Mouse (Mus musculus): Measurements from ENCODE around the gene Rrp15.
"Not testable (repeated sequence)": the region's sequence is repeated elsewhere in the genome, so short reads cannot be mapped to it uniquely, and the experiment has no call there.

The Rrp15 gene

DNA sequence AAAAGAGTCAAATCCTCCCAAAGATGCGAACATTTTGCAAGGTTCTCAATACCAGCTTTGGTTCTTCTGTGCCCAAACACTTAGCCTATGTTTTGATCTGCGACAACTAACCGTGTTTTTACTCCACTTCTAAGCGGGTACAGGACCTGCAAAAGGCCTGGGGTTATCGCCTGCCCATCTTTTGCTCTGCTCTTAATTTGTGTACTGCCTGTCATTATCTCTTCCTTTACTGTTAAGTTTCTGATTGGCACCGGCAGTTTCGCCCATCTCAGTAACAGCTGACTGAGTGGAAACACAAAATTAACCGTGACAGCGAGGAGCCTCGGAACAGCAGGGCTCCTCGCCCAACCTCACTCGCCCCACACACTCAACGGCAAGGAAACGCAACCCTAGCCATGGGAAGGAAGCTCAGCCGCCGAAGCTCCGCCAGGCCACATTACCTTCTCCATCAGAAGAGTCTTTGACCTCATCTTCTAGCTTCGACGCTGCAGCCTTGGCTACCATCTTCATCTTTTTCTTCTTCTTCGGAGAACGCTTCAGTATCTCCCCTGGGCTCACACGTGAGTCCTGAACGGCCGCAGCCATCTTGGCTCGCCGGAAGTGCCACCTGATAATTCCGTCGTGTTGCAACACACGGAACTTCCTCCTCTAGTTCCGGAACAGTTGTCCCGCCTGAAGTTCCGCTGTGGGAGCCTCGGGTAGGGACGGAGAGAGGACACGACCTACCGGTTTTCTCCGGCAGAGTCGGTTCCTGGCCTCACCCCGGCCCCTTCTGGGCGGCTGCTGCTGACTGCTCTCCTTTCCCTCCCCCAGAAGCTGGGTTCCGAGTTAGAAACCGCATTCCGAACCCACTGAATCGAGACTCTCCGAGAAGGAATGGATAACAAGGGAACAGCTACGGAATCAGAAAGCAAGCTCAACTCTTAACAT is at the start of gene Rrp15:
Rrp15 (minus strand) TSS at position 635 of the 930 bp plus-strand sequence.
- peak; percentile 81 for DNase-seq (ENCODE audit: low spot score)

DNA sequence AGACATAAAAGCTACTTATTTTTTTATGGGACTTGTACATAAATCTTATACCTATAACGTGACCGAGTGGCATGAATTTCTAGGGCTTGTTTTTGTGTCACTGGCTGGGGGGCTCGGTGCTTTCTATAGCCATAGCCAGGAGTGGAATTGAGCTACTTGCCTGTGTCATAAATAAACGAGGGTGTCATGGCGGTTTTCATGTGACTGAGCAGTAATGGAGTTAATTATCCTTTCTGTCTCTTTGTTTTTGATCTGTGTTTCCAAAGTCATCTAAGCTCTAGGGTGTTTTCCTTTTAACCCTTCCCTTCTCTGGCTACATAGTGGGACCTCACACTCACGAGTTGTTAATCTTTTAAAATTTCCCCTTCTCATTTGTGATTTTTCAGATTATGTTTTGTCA is 48.8 kb upstream of the Rrp15 start:
- DNase-seq (ENCODE audit: low spot score) = no peak

DNA sequence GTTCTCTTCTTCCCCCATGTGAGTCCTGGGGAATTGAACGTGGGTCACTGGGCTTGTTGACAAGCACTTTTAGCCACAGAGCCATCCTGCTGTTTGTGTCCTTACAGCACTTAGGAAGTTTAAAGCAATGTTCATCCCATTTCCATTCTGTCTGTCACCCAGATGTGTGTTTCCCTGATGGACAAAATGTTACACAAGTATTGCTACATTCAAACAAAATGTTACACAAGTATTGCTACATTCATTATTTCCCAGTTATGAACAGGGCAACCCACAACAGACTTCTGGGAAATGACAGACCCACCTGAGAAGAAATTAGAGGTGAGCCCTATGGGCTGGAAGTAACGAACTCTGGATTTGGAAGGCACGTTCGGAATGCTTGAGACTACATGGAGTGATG is 36.2 kb upstream of the Rrp15 start:
- no peak for DNase-seq (ENCODE audit: low spot score)

DNA sequence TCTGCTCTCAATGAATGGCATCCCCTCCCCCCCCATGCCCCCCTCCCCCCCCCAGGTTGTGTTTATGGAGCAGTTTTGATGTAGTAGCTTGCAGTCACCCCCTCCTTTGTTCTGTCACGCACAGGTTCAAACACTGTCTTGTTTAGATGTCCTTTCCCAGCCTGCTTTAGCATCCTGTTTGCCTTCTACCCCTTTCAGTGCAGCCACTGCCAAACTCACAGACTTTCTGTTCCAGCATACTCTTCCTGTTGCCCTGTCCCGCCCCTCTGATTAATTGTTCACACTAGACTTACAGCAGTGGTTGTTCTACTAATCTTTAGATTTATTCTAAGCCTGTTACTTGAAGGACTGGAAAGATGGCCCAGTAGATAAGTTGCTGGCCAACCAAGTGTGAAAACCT is 31.7 kb upstream of the Rrp15 start:
- no peak for DNase-seq (ENCODE audit: low spot score)

DNA sequence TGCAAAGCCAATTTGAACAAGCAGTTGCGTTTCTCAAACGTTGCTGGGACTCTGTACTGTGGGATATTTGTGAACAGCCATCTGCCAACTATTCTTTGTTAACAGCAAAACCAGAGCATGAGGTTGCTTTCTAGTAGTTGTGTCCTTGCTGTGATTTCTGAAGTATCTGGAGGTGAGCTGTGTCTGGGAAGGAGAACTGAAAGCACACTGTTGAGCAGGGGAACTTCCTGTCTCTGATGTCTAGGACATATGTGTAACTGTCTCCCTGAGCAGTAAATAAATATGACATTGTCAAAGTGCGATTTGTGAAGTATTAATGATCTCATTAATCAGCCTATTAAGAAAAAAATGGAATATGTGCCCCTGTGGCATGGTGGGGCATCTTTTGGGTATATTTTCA is 24.0 kb upstream of the Rrp15 start:
- DNase-seq (ENCODE audit: low spot score) = no peak

DNA sequence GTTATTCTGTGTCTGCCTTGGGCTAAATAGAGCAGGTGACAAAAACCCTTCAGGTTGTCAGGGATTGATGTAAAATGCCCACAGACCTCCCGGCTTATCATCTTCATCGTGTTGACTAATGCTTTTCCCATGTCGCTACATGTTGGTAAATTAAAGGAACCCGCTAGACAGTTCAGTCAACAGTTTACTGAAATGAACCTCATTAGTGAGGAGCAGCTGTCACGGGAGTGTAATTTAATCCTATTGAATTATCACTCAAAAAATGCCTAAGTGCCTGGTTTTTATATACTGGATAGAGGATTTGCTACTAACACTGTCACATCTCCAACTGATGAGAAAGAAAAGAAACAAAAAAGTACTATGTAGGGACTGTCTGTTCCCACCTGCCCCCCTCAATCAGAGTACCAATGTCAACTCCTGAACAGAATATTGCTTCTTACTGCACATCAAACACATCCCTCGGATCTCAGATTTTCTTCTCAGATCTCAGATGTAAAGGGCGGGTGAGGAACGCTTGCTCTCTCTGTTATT is 23.5 kb upstream of the Rrp15 start:
- DNase-seq (ENCODE audit: low spot score) = no peak

DNA sequence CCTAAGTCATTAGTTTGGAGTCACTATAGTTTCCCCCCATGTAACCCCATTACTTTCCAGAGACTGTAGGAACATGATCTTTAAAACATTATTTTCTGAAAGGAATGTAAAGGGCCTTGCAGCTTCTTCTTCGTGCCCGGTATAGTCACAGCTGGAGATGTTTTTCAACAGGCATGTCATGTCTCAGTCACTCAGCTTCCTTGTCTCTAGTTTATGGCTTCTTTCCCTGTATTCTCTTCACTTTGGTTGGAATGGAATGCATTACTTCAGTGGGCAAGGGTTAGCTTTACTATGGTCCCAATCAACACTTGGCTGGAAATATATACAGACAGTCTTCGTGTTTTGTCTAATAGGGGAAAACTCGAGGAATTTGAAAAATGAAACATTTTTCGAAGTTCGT is 22.8 kb upstream of the Rrp15 start:
- DNase-seq (ENCODE audit: low spot score) = no peak

DNA sequence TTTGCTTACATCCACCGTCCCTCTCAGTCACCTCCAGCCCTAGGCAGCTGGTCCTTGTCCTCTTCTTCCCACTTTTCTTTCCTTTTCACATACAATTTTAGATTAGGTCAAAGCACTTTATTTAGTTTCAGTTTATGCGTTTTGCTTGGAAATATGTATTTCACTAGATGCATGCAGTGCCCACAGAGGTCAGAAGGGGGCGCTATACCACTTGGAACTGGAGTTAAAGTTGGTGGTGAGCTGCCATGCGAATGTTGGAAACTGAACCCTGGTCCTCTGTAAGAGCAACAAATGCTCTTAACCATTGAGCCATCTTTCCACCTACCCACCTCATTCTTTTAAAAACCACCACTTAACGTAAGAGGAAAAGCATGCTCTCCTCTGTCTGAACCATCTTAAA is 21.5 kb upstream of the Rrp15 start:
- DNase-seq (ENCODE audit: low spot score) = no peak

DNA sequence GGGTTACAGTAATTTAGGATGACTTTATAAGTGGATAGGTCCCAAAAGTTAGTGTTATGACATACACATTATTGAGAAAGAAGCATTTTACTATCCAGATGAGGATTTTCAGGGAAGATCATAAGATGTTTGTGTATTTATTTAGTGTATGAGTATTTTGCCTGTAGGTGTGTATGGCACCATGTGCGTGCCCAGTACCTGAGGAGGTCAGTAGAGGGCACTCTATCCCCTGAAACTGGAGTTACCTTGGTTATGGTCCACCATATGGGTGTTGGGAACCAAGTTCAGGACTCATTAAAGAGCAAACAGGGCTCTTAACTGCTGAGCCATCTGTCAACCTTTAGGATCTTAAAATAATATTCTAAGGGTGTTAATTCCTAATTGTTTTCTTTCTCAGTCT is 19.2 kb upstream of the Rrp15 start:
- DNase-seq (ENCODE audit: low spot score) = no peak

DNA sequence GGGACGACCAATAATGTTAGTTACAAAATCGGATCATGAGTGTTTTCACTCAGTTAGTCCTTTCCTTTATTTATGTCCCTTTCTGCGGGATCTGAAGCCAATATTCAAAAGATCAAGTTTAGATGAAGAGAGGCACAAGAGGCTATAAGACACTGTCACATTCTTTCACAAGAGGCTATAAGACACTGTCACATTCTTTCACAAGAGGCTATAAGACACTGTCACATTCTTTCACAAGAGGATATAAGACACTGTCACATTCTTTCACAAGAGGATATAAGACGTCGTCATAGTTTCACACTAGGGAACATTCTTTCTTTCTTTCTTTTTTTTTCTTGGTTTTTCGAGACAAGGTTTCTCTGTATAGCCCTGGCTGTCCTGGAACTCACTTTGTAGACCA is 14.3 kb upstream of the Rrp15 start:
- DNase-seq (ENCODE audit: low spot score) = not testable (repeated sequence)

DNA sequence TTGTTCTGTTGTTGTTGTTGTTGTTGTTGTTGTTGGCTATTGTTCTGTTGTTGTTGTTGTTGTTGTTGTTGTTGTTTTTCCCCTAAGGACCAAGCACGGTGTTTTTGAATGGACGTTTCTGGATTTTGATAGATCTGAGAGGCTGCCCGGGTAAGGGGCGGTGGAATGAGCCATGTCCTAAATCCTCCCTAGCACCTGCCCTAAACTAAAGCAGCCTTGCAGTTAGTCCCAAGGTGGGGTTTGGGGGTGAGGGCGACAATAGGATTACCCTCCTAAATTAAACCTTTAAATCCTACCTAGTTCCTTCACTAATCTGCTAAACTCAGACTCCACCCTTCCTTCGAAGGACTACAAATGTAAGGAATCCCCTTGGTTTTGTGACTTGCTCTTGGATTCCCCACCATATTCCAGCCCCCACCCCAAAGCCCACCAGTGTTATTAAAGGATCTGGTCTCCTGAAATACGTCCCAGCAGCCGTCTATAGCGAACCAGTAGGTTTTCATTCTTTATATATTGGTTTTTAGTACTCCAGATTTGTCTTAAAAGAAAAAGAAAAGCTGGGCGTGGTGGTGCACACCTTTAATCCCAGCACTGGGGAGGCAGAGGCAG is 621 bp upstream of the Rrp15 start:
- DNase-seq (ENCODE audit: low spot score) = no peak

DNA sequence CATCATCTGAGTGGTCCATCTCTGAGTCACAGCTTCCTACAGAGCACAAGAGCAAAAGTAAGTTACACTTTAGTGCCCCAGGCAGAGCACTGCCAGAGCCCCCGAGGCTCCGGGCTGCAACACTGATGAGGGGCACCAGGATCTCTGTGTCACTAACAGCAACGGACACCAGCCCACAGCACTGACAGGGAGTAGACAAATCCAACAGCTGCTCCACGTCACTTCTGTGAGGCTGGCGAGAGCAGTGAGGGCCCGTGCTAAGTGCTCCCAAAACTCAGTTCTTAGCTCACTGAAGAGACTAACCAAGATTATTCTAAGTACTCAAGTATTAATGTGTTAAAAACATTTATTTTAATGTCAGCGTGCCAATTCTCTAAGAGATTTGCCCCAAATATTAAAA is 9.3 kb downstream of the Rrp15 start:
- DNase-seq (ENCODE audit: low spot score) = no peak

DNA sequence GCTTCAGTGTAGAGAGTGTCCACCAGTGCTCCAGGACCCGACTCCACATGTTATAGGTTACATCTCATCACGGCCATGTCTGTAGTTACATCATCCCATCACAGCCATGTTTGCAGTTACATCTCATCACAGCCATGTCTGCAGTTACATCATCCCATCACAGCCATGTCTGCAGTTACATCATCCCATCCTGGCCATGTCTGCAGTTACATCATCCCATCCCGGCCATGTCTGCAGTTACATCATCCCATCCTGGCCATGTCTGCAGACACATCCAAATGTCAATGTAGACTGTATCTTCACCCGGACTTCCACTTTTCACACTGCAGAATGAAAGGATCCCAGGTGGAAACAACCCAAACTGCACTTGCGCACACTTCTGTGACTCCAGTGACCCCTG is 13.6 kb downstream of the Rrp15 start:
- DNase-seq (ENCODE audit: low spot score) = no peak

DNA sequence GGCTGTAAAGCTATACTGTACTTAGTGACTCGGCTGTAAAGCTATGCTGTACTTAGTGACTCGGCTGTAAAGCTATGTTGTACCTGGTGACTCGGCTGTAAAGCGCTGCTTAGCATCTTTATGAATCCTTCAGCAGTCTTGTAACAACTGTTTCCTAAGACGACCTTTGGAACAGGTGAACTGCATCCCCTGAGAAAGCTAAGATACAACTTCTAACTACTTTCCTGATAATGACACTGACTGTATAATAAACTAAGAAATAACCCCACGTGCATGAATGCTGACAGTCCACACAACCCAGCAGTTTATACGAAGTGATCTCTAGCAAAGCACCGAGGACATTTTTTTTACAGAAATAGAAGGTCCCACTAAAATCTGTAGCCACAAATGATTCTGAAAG is 16.1 kb downstream of the Rrp15 start:
- no peak for DNase-seq (ENCODE audit: low spot score)

DNA sequence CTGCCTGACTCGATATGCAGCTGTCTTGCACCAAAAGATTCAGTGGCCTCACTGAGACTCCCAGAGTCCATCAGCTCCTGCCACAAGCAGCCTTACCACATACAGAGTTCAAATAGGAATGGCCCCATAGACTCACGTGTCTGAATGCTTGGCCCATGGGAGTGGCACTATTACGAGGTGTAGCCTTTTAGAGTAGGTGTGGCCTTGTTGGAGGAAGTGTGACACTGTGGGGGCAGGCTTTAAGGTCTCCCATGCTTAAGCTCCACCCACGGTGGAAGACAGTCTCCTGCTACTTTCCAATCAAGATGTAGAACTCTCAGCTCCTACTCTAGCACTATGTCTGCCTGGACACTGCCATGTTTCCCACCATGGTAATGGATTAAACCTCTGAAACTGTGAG is 20.4 kb downstream of the Rrp15 start:
- no peak for DNase-seq (ENCODE audit: low spot score)

DNA sequence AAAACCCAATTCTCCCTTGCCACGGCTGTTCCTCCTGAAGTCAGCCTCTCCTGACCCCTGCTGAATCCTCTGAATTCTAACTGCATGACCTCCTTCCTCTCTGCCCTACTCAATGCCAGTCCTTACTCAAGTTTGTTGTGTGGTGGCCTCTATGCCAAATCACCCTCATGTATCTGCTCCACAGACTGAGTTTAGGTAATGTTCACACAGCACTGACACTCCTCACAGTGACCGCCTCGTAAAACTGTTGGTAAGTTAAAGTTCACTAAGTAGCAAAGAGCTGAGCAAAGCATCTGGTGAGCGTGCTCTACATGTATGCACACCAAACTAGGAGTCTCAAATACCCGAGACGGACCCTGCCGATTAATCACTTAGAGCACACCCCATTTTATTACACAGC is 23.0 kb downstream of the Rrp15 start:
- DNase-seq (ENCODE audit: low spot score) = no peak

DNA sequence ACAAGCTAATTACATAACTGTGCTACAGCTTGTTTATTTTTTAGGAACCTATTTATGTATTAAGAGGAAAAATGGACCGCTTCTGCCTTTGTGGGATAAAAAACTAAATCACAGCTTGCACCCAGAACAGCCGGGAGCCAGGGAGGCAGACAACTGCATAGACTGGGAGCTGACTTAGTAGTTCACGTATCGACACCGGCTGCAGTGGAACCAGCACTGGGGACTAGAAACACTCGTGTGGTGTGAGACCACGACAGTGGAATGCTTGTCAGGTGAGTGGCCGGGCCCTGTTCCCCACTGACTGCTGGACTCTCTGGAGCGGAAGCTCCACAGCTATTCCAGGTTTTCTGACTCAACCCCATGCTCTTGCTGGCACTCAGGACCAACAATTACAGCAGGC is 26.9 kb downstream of the Rrp15 start:
- no peak for DNase-seq (ENCODE audit: low spot score)

DNA sequence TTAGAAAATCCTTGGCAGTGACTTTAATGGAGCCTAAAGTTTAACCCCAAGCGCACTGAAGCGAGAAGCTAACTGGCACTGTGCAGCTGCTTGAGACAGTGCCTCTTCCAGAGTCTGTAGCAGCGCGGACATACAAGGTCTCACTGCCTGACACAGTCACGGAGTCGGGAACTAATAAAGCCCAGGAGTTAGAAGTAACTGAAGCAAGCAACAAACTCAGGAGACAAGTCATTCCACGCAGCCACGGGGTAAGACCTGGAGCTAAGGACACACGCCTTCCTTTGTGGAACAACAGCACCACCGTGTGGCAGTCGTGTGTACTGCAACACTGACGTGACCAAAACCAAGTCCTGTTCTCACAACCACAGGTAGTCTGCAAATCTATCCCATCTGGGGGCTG is 27.3 kb downstream of the Rrp15 start:
- peak; percentile 82 for DNase-seq (ENCODE audit: low spot score)

DNA sequence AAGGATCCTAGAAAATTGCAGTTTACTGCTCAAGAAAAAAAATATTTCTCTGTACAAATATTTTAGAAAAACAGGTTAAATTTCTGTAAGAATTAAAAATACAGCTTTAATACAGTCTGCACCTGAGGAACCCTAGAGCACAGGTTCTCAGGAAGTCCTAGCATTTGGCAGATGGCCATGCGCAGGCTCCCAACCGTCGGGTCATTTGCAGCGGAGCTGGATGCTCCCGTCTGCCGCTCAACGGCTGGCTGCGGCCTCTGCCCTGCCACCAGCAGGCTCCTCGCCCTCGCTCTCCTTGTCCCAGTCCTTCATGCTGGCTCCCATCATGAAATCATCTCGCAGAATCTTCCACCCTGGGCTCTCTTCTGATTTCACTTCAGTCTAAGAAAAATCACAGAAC is 28.0 kb downstream of the Rrp15 start:
- no peak for DNase-seq (ENCODE audit: low spot score)

DNA sequence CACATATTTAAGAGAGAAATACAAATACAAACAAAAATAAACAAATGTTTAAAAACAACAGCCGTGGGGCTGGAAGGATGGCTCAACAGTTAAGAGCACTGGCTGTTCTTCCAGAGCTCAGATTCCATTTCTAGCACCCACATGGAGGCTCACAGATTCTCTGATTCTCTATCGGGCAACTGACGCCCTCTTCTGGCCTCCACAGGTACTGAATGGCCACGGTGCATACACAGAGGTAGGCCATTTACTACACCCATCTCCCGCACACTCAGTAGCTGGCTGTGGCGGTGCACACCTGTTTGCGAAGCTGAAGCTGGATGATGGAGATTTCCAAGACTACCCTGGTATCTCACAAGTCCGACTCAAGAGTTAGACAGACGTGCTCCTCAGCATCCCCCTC is 29.4 kb downstream of the Rrp15 start:
- DNase-seq (ENCODE audit: low spot score) = no peak

DNA sequence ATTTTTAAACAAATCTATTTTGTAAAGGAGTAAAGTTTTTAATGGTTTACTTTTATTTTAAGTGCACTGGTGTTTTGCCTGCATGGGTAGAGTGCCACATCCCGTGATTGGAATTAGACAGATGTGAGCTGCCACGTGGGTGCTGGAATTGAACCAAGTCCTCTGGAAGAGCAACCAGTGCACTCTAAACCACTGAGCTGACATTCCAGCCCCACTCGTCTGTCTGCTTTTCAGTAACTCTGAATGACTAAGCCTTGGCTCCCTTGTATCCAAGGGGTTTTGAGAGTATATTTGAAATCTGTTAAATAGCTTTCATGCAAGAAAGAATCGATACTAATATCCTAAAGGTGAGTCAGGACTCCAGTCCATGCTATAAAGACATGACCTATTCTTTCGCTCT is 30.3 kb downstream of the Rrp15 start:
- no peak for DNase-seq (ENCODE audit: low spot score)

DNA sequence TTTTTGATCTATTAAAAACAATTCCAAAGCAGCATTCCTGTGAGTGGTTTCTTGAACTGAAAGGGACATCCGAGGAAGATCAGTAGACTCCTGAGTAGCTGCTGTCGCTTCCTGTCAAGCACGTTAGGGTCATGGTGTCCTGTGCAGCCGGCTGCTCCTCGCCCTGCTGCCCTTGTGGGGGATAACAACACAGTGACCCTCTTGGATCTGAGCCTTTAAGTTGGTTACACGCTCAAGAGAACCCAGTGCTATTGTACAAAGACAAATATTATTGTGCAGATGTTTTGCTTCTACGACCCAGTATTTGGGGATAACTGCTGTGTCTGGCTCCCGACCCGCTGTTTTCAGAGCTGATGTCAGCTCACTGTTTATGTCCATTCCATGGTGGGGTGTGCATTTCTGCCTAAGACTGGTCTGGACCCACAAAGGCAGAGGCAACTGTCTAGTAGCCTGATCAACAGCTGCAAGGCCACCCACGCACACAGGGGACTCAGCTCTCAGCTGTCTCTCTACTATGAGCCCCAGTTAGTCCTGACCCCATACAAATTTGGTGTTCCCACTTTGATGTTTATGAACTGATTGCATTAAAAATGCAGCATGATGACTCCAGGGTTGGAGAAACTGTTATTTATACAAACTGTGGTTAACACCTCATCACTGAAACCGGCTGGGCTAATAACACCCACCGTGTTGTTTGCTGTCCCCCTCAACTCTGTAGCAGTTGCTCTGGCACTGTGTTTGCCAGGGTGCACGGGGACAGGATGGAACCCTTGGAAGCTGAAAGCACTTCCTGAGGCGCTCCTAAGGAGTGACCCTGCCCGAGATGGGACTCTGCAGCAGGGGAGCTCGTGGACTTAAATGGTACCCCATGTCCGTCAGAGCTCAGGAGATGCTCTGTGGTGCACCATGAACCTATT is 33.9 kb downstream of the Rrp15 start:
- no peak for DNase-seq (ENCODE audit: low spot score)

All from urinary bladder, postnatal 14 days (tissue).